Mouse (Mus musculus): ENCODE data around the gene Mtg1. TPM values are rescaled to one million over a fixed set of nuclear protein-coding genes. Genes with fewer than 3 reads are reported as not detected.
A peak's percentile ranks its signal among the peaks of the same experiment; 100 is the strongest.
"Not testable (repeated sequence)": the region's sequence is repeated elsewhere in the genome, so short reads cannot be mapped to it uniquely, and the experiment has no call there.

Mtg1 gene
- polyA plus RNA-seq, 1 experiment from 2014 or later = 36.8 TPM

DNA sequence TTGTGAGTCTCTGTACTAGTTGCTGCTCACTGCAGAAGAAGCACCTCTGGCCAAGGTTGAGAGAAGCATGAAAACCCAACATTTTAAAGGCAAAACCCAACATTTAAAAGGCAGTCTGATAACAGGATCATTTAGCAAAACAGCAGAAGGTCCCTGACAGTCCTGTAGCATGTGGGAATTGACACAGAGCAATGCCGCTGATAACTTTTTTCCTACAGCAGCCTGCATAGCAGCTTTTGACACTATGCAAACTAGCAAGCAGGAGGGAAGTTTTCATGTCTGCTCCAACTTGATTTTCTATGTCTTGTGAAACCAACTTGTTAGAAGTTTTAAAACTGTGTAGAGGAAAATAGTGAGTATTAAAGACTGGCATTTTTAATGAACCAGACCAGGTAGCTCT lies 13.0 kb upstream of the Mtg1 start:
- H3K4me3 ChIP-seq (ENCODE audit: low read length) = no peak overlapping the region
- no peak overlapping the region for H3K27ac ChIP-seq (ENCODE audit: low read length)
- H3K9me3 ChIP-seq (replicated peaks; ENCODE audit: control insufficient read depth, low read length) = no peaks in the 10 kb centered on the region
- H3K36me3 ChIP-seq (ENCODE audit: control insufficient read depth, insufficient read depth) = no peaks in the 10 kb centered on the region
- H3K9ac ChIP-seq (ENCODE audit: low read length) = no peak overlapping the region
- H3K4me2 ChIP-seq (ENCODE audit: low read depth, low read length) = no peak overlapping the region
- H3K27me3 ChIP-seq (ENCODE audit: control insufficient read depth, insufficient read depth, low read length) = no peaks in the 10 kb centered on the region
- peaks cover 5% of the 10 kb centered on the region for H3K4me1 ChIP-seq (ENCODE audit: control insufficient read depth, insufficient read depth, low read length)
- no peak for ATAC-seq (replicated peaks; ENCODE audit: extremely low read depth, insufficient read depth, low FRiP score)
- WGBS = 80% methylated on average over 1 of the region's 1 CpGs

- peak overlapping the region; percentile 72 for H3K4me3 ChIP-seq (ENCODE audit: low read length)
- peak; percentile 98 for ATAC-seq (replicated peaks; ENCODE audit: extremely low read depth, insufficient read depth, low FRiP score)
- 0 out of 2 replicates have a peak, but pooled peaks cover 3% of the 10 kb centered on the region for H3K36me3 ChIP-seq (ENCODE audit: control insufficient read depth, insufficient read depth)
- H3K4me2 ChIP-seq (ENCODE audit: low read depth, low read length) = peak overlapping the region; percentile 69
- H3K9ac ChIP-seq (ENCODE audit: low read length) = peak overlapping the region; percentile 79
- peaks cover 5% of the 10 kb centered on the region for H3K4me1 ChIP-seq (ENCODE audit: control insufficient read depth, insufficient read depth, low read length)
- H3K27ac ChIP-seq (ENCODE audit: low read length) = peak overlapping the region; percentile 17; the same call in 1 of the 2 replicates
- H3K9me3 ChIP-seq (replicated peaks; ENCODE audit: control insufficient read depth, low read length) = no peaks in the 10 kb centered on the region
- WGBS = 2% methylated on average over 40 of the region's 40 CpGs
- no peaks in the 10 kb centered on the region for H3K27me3 ChIP-seq (ENCODE audit: control insufficient read depth, insufficient read depth, low read length)
Measured at GRCm38 (mm10) chr7:140125278-140126021, 11.9 kb upstream of the Mtg1 start.

- Histone ChIP-seq H3K9ac (ENCODE audit: low read length) (peak overlapping the region; percentile 79), H3K36me3 (ENCODE audit: control insufficient read depth, insufficient read depth) (peaks cover 6% of the 10 kb centered on the region; the same call in 1 of the 2 replicates), H3K9me3 (replicated peaks; ENCODE audit: control insufficient read depth, low read length) (no peaks in the 10 kb centered on the region), H3K27me3 (ENCODE audit: control insufficient read depth, insufficient read depth, low read length) (no peaks in the 10 kb centered on the region), H3K27ac (ENCODE audit: low read length) (peak overlapping the region; percentile 17; the same call in 1 of the 2 replicates), H3K4me1 (ENCODE audit: control insufficient read depth, insufficient read depth, low read length) (peaks cover 5% of the 10 kb centered on the region), H3K4me3 (ENCODE audit: low read length) (peak overlapping the region; percentile 72), H3K4me2 (ENCODE audit: low read depth, low read length) (peak overlapping the region; percentile 69)
- no peak for ATAC-seq (replicated peaks; ENCODE audit: extremely low read depth, insufficient read depth, low FRiP score)
- 3% methylated on average over 5 of the region's 5 CpGs for WGBS
Measured at GRCm38 (mm10) chr7:140126022-140126350, 11.4 kb upstream of the Mtg1 start.

GRCm38 (mm10) chr7:140126934-140127333 lies 10.4 kb upstream of the Mtg1 start:
- peaks cover 5% of the 10 kb centered on the region for H3K4me1 ChIP-seq (ENCODE audit: control insufficient read depth, insufficient read depth, low read length)
- H3K27ac ChIP-seq (ENCODE audit: low read length) = no peak overlapping the region
- no peak for ATAC-seq (replicated peaks; ENCODE audit: extremely low read depth, insufficient read depth, low FRiP score)
- no peaks in the 10 kb centered on the region for H3K27me3 ChIP-seq (ENCODE audit: control insufficient read depth, insufficient read depth, low read length)
- H3K36me3 ChIP-seq (ENCODE audit: control insufficient read depth, insufficient read depth) = peaks cover 6% of the 10 kb centered on the region; the same call in 1 of the 2 replicates
- H3K9me3 ChIP-seq (replicated peaks; ENCODE audit: control insufficient read depth, low read length) = no peaks in the 10 kb centered on the region
- 89% methylated on average over 3 of the region's 3 CpGs for WGBS
- no peak overlapping the region for H3K4me3 ChIP-seq (ENCODE audit: low read length)
- H3K4me2 ChIP-seq (ENCODE audit: low read depth, low read length) = no peak overlapping the region; the same call in 1 of the 2 replicates
- no peak overlapping the region for H3K9ac ChIP-seq (ENCODE audit: low read length)

- peaks cover 5% of the 10 kb centered on the region for H3K4me1 ChIP-seq (ENCODE audit: control insufficient read depth, insufficient read depth, low read length)
- no peak overlapping the region for H3K4me3 ChIP-seq (ENCODE audit: low read length)
- no peak overlapping the region for H3K9ac ChIP-seq (ENCODE audit: low read length)
- H3K4me2 ChIP-seq (ENCODE audit: low read depth, low read length) = no peak overlapping the region
- ATAC-seq (replicated peaks; ENCODE audit: extremely low read depth, insufficient read depth, low FRiP score) = no peak
- no peaks in the 10 kb centered on the region for H3K27me3 ChIP-seq (ENCODE audit: control insufficient read depth, insufficient read depth, low read length)
- H3K36me3 ChIP-seq (ENCODE audit: control insufficient read depth, insufficient read depth) = peaks cover 6% of the 10 kb centered on the region; the same call in 1 of the 2 replicates
- H3K9me3 ChIP-seq (replicated peaks; ENCODE audit: control insufficient read depth, low read length) = no peaks in the 10 kb centered on the region
- 77% methylated on average over 2 of the region's 2 CpGs for WGBS
- no peak overlapping the region for H3K27ac ChIP-seq (ENCODE audit: low read length)
Measured at GRCm38 (mm10) chr7:140127911-140128310, 9.5 kb upstream of the Mtg1 start.

- H3K27me3 ChIP-seq (ENCODE audit: control insufficient read depth, insufficient read depth, low read length); ATAC-seq (replicated peaks; ENCODE audit: extremely low read depth, insufficient read depth, low FRiP score); H3K9ac ChIP-seq (ENCODE audit: low read length); H3K4me2 ChIP-seq (ENCODE audit: low read depth, low read length); H3K4me3 ChIP-seq (ENCODE audit: low read length); H3K4me1 ChIP-seq (ENCODE audit: control insufficient read depth, insufficient read depth, low read length); H3K27ac ChIP-seq (ENCODE audit: low read length); H3K9me3 ChIP-seq (replicated peaks; ENCODE audit: control insufficient read depth, low read length); H3K36me3 ChIP-seq (ENCODE audit: control insufficient read depth, insufficient read depth): not testable (repeated sequence)
- WGBS = 82% methylated on average over 7 of the region's 7 CpGs
Measured at GRCm38 (mm10) chr7:140132184-140132583, 5.2 kb upstream of the Mtg1 start.

- H3K4me3 ChIP-seq (ENCODE audit: low read length); ATAC-seq (replicated peaks; ENCODE audit: extremely low read depth, insufficient read depth, low FRiP score); H3K4me1 ChIP-seq (ENCODE audit: control insufficient read depth, insufficient read depth, low read length); H3K4me2 ChIP-seq (ENCODE audit: low read depth, low read length); H3K36me3 ChIP-seq (ENCODE audit: control insufficient read depth, insufficient read depth); H3K9me3 ChIP-seq (replicated peaks; ENCODE audit: control insufficient read depth, low read length); H3K9ac ChIP-seq (ENCODE audit: low read length); H3K27ac ChIP-seq (ENCODE audit: low read length); H3K27me3 ChIP-seq (ENCODE audit: control insufficient read depth, insufficient read depth, low read length): not testable (repeated sequence)
- 86% methylated on average over 5 of the region's 7 CpGs for WGBS
Measured at GRCm38 (mm10) chr7:140134033-140134432, 3.3 kb upstream of the Mtg1 start.

DNA sequence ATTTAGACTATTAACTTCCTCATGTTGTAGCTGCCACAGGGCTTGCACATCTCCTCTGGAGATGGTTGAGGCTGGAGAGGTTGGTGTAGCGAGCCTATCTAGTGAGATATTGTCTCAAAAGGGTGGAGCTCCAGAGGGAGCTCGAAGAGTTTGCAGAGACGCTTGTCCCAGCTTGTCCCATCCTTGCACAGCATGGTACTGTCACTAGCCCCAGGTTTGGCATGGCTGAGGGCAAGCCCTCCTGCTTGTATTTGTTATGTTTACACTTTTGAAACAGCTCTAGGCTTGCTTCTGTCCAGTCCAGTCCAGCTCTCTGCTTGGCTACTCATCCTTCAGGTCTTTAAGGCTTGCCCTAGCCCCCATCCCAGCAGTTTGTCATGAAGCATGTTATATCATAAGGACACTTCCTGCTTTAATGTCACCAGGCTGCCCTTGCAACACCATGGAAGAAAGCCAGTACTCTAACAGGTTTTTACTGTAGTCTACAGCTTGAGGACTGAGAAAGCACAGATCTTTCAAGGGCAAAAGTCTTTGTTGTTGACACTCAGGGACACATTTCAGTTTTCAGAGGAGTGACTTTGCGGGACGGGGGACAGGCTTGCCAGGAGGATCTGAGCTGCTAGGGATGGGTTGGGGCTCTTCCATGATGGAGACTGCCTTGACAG lies 2.1 kb upstream of the Mtg1 start:
- Histone ChIP-seq H3K9ac (ENCODE audit: low read length) (no peak overlapping the region), H3K27me3 (ENCODE audit: control insufficient read depth, insufficient read depth, low read length) (no peaks in the 10 kb centered on the region), H3K36me3 (ENCODE audit: control insufficient read depth, insufficient read depth) (peaks cover 6% of the 10 kb centered on the region), H3K4me1 (ENCODE audit: control insufficient read depth, insufficient read depth, low read length) (peaks cover 4% of the 10 kb centered on the region), H3K4me2 (ENCODE audit: low read depth, low read length) (no peak overlapping the region), H3K4me3 (ENCODE audit: low read length) (no peak overlapping the region), H3K9me3 (replicated peaks; ENCODE audit: control insufficient read depth, low read length) (no peaks in the 10 kb centered on the region), H3K27ac (ENCODE audit: low read length) (no peak overlapping the region)
- ATAC-seq (replicated peaks; ENCODE audit: extremely low read depth, insufficient read depth, low FRiP score) = no peak
- 76% methylated on average over 5 of the region's 5 CpGs for WGBS

DNA sequence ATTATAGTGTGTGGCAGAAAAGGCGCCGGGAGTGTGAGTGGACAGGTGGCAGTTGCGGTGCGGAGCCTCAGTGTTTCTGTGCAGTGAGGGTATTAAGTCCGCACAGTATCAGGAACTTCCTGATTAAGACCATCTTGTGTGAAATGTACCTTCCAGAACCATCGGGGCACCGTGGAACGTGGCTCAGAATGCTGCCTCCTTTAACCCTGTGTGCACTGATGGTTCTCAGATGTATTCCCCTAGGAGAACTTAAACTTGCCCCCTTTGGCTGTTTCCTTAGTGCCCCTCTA lies 602 bp downstream of the Mtg1 start:
- peaks cover 4% of the 10 kb centered on the region for H3K4me1 ChIP-seq (ENCODE audit: control insufficient read depth, insufficient read depth, low read length)
- H3K27me3 ChIP-seq (ENCODE audit: control insufficient read depth, insufficient read depth, low read length) = no peaks in the 10 kb centered on the region
- peak overlapping the region; percentile 83 for H3K27ac ChIP-seq (ENCODE audit: low read length)
- peak overlapping the region; percentile 83 for H3K4me2 ChIP-seq (ENCODE audit: low read depth, low read length)
- peaks cover 3% of the 10 kb centered on the region; the same call in 1 of the 2 replicates for H3K36me3 ChIP-seq (ENCODE audit: control insufficient read depth, insufficient read depth)
- H3K9ac ChIP-seq (ENCODE audit: low read length) = peak overlapping the region; percentile 88
- 0% methylated on average over 8 of the region's 8 CpGs for WGBS
- no peaks in the 10 kb centered on the region for H3K9me3 ChIP-seq (replicated peaks; ENCODE audit: control insufficient read depth, low read length)
- ATAC-seq (replicated peaks; ENCODE audit: extremely low read depth, insufficient read depth, low FRiP score) = no peak
- peak overlapping the region; percentile 81 for H3K4me3 ChIP-seq (ENCODE audit: low read length)
